8 mouse cellular contexts compared by ENCODE assay signal in genomic region chr4:133827887-133828794, GRCm38 (mm10). TPM values are rescaled to one million over a fixed set of nuclear protein-coding genes. Genes with fewer than 3 reads are reported as not detected.
A peak's percentile ranks its signal among the peaks of the same experiment; 100 is the strongest.
DNase-seq lines count a peak whose midpoint lies in the region; ATAC-seq and TF ChIP-seq lines count a peak whose summit lies in the region.

No protein-coding gene starts in this region.

- TF ChIP-seq POLR2A in testis, adult 2 months (IDR thresholded peaks at IDR 0.05; ENCODE audit: control insufficient read depth, low read depth, low read length), result no peak

- H3K9ac ChIP-seq in heart, embryonic 13.5 days, result peak overlapping the region; percentile 34
- H3K9ac ChIP-seq in limb, embryonic 13.5 days, result 0 out of 2 replicates have a peak overlapping the region, but pooled peaks have one; percentile 2

- H3K9me3 ChIP-seq in heart, embryonic 13.5 days, result no peaks in the 10 kb centered on the region
- no peaks in the 10 kb centered on the region for H3K9me3 ChIP-seq in limb, embryonic 13.5 days

- H3K4me1 ChIP-seq in heart, embryonic 13.5 days, result peaks cover 21% of the 10 kb centered on the region
- H3K4me1 ChIP-seq in testis, adult 2 months (ENCODE audit: control insufficient read depth, insufficient read depth, low read length), result peaks cover 5% of the 10 kb centered on the region
- peaks cover 22% of the 10 kb centered on the region for H3K4me1 ChIP-seq in limb, embryonic 13.5 days

- intact Hi-C loops in heart, postnatal 14 days (cut with DNase I), result loop anchor here (2.0 to 5.0 kb wide), 3 partner anchors 13 to 235 kb away; no protein-coding TSS in a partner anchor
- intact Hi-C loops in gastrocnemius, postnatal 36 days (cut with DNase I), result loop anchor here (2.0 to 5.0 kb wide), 3 partner anchors 56 to 236 kb away; no protein-coding TSS in a partner anchor

- H3K36me3 ChIP-seq in heart, embryonic 13.5 days, result no peaks in the 10 kb centered on the region
- H3K36me3 ChIP-seq in testis, adult 2 months (ENCODE audit: control insufficient read depth, insufficient read depth, low read length), result no peaks in the 10 kb centered on the region
- H3K36me3 ChIP-seq in limb, embryonic 13.5 days, result no peaks in the 10 kb centered on the region

- H3K4me3 ChIP-seq in heart, embryonic 13.5 days, result peak overlapping the region; percentile 24
- H3K4me3 ChIP-seq in testis, adult 2 months (ENCODE audit: control insufficient read depth, low read depth, low read length), result peak overlapping the region; percentile 33
- H3K4me3 ChIP-seq in limb, embryonic 13.5 days, result peak overlapping the region; percentile 0; the same call in 1 of the 2 replicates

- no peak for TF ChIP-seq CTCF in testis, adult 2 months (IDR thresholded peaks at IDR 0.05; ENCODE audit: control insufficient read depth, insufficient read depth, insufficient replicate concordance, low read depth, low read length)

- no peaks in the 10 kb centered on the region for H3K27me3 ChIP-seq in heart, embryonic 13.5 days (replicated peaks)
- no peaks in the 10 kb centered on the region for H3K27me3 ChIP-seq in testis, adult 2 months (ENCODE audit: control insufficient read depth, insufficient read depth, low read length)
- H3K27me3 ChIP-seq in limb, embryonic 13.5 days, result peaks cover 20% of the 10 kb centered on the region

- 26% methylated on average over 25 of the region's 25 CpGs for WGBS in heart, embryonic 13.5 days
- 16% methylated on average over 25 of the region's 25 CpGs for WGBS in limb, embryonic 13.5 days

- ATAC-seq in heart, embryonic 13.5 days (ENCODE audit: extremely low read depth, insufficient number of reproducible peaks, low FRiP score, low TSS enrichment), result no peak
- no peak for ATAC-seq in limb, embryonic 13.5 days (ENCODE audit: low FRiP score, low read depth)

- DNase-seq in heart, postnatal 14 days, result no peak
- no peak for DNase-seq in testis, postnatal 14 days (ENCODE audit: low spot score)
- DNase-seq in thymus, postnatal 36 days, result peak; percentile 66 to 70
- DNase-seq in gastrocnemius, postnatal 36 days, result no peak
- no peak for DNase-seq in layer of hippocampus, postnatal 14 days (ENCODE audit: low spot score in 2 of 2)

- no peak overlapping the region for H3K27ac ChIP-seq in heart, embryonic 13.5 days (replicated peaks)
- H3K27ac ChIP-seq in testis, adult 2 months (ENCODE audit: control insufficient read depth, insufficient read depth, low read depth, low read length), result no peak overlapping the region
- no peak overlapping the region for H3K27ac ChIP-seq in limb, embryonic 13.5 days

- H3K4me2 ChIP-seq in heart, embryonic 13.5 days, result peak overlapping the region; percentile 60
- peak overlapping the region; percentile 40 for H3K4me2 ChIP-seq in limb, embryonic 13.5 days (replicated peaks)

RNA-seq across cellular contexts. Expression of gene Rps6ka1, which starts 59.5 kb away (rescaled TPM):
- polyA plus RNA-seq in heart, embryonic 13.5 days (2015; fragmentation: Nextera tagmentation; extraction: Ambion mirVana), result 18.3 and 18.9 TPM in 2 replicates
- total RNA-seq in heart, postnatal 14 days (2021), result 1 to 10 TPM; 7.4 to 9.3 TPM
- 54.8 and 57.2 TPM in 2 replicates for polyA plus RNA-seq in testis, adult 2 months (2012; rRNA removed)
- polyA plus RNA-seq in limb, embryonic 13.5 days (2015; fragmentation: Nextera tagmentation; extraction: Ambion mirVana), result 38.4 and 42.2 TPM in 2 replicates
- total RNA-seq in gastrocnemius, postnatal 36 days (2021), result 1 to 10 TPM; 4.9 to 6.1 TPM
- total RNA-seq in layer of hippocampus, postnatal 14 days (2021), result 10 to 100 TPM; 13.6 to 14.4 TPM

Comparison
In these comparisons a context has a peak if more than half of its experiments do, and no peak if none do; other contexts are left out.
1. DNase-seq: peak in thymus, postnatal 36 days (2 of 2); none in heart, postnatal 14 days (0 of 2), testis, postnatal 14 days (single experiment), gastrocnemius, postnatal 36 days (0 of 2) and layer of hippocampus, postnatal 14 days (0 of 2).
2. Peak in every context shown above with its lines, with median percentiles within 50 percentile points of each other: H3K4me3 ChIP-seq.